Mouse (Mus musculus): ENCODE data around the gene Cdc73.

Cdc73 gene

GRCm38 (mm10) chr1:143640650-143641407 lies 61.9 kb downstream of the Cdc73 start, which contains the start of gene B3galt2:
TSS of gene B3galt2 (plus strand) at chr1:143640664.
- DNase-seq (ENCODE audit: low read depth, low spot score), result peak; percentile 5
- H3K27me3 ChIP-seq (ENCODE audit: control insufficient read depth, insufficient read depth, low read length, poor library complexity, severe bottlenecking), result no peaks in the 10 kb centered on the region
- no peaks in the 10 kb centered on the region for H3K36me3 ChIP-seq (ENCODE audit: control insufficient read depth, insufficient read depth, low read length, poor library complexity, severe bottlenecking)

- Histone ChIP-seq H3K27me3 (ENCODE audit: control insufficient read depth, insufficient read depth, low read length, poor library complexity, severe bottlenecking) (no peaks in the 10 kb centered on the region), H3K36me3 (ENCODE audit: control insufficient read depth, insufficient read depth, low read length, poor library complexity, severe bottlenecking) (0 out of 2 replicates have a peak, but pooled peaks cover 1% of the 10 kb centered on the region)
- DNase-seq (ENCODE audit: low read depth, low spot score), result no peak
Measured at GRCm38 (mm10) chr1:143632854-143633587, 69.7 kb downstream of the Cdc73 start.

GRCm38 (mm10) chr1:143632361-143632760 lies 70.3 kb downstream of the Cdc73 start:
- 0 out of 2 replicates have a peak, but pooled peaks cover 1% of the 10 kb centered on the region for H3K36me3 ChIP-seq (ENCODE audit: control insufficient read depth, insufficient read depth, low read length, poor library complexity, severe bottlenecking)
- no peaks in the 10 kb centered on the region for H3K27me3 ChIP-seq (ENCODE audit: control insufficient read depth, insufficient read depth, low read length, poor library complexity, severe bottlenecking)
- no peak for DNase-seq (ENCODE audit: low read depth, low spot score)

- Histone ChIP-seq H3K27me3 (ENCODE audit: control insufficient read depth, insufficient read depth, low read length, poor library complexity, severe bottlenecking) (no peaks in the 10 kb centered on the region), H3K36me3 (ENCODE audit: control insufficient read depth, insufficient read depth, low read length, poor library complexity, severe bottlenecking) (peaks cover 6% of the 10 kb centered on the region; the same call in 1 of the 2 replicates)
- no peak for DNase-seq (ENCODE audit: low read depth, low spot score)
Measured at GRCm38 (mm10) chr1:143631337-143631736, 71.4 kb downstream of the Cdc73 start.

GRCm38 (mm10) chr1:143622634-143623033 lies 80.1 kb downstream of the Cdc73 start:
- H3K27me3 ChIP-seq (ENCODE audit: control insufficient read depth, insufficient read depth, low read length, poor library complexity, severe bottlenecking), result no peaks in the 10 kb centered on the region
- no peak for DNase-seq (ENCODE audit: low read depth, low spot score)
- peaks cover 6% of the 10 kb centered on the region for H3K36me3 ChIP-seq (ENCODE audit: control insufficient read depth, insufficient read depth, low read length, poor library complexity, severe bottlenecking)

- H3K27me3 ChIP-seq (ENCODE audit: control insufficient read depth, insufficient read depth, low read length, poor library complexity, severe bottlenecking), result no peaks in the 10 kb centered on the region
- peaks cover 4% of the 10 kb centered on the region for H3K36me3 ChIP-seq (ENCODE audit: control insufficient read depth, insufficient read depth, low read length, poor library complexity, severe bottlenecking)
- DNase-seq (ENCODE audit: low read depth, low spot score), result no peak
Measured at GRCm38 (mm10) chr1:143621930-143622329, 80.8 kb downstream of the Cdc73 start.

GRCm38 (mm10) chr1:143619760-143620159 lies 82.9 kb downstream of the Cdc73 start:
- H3K27me3 ChIP-seq (ENCODE audit: control insufficient read depth, insufficient read depth, low read length, poor library complexity, severe bottlenecking), result no peaks in the 10 kb centered on the region
- DNase-seq (ENCODE audit: low read depth, low spot score), result no peak

GRCm38 (mm10) chr1:143612901-143613300 lies 89.8 kb downstream of the Cdc73 start:
- H3K36me3 ChIP-seq (ENCODE audit: control insufficient read depth, insufficient read depth, low read length, poor library complexity, severe bottlenecking), result peaks cover 2% of the 10 kb centered on the region; the same call in 1 of the 2 replicates
- no peak for DNase-seq (ENCODE audit: low read depth, low spot score)
- no peaks in the 10 kb centered on the region for H3K27me3 ChIP-seq (ENCODE audit: control insufficient read depth, insufficient read depth, low read length, poor library complexity, severe bottlenecking)

More at GRCm38 (mm10) chr1:143619760-143620159, 82.9 kb downstream of the Cdc73 start:
- peaks cover 2% of the 10 kb centered on the region; the same call in 1 of the 2 replicates for H3K36me3 ChIP-seq (ENCODE audit: control insufficient read depth, insufficient read depth, low read length, poor library complexity, severe bottlenecking)

GRCm38 (mm10) chr1:143608911-143609310 lies 93.8 kb downstream of the Cdc73 start:
- peaks cover 2% of the 10 kb centered on the region; the same call in 1 of the 2 replicates for H3K36me3 ChIP-seq (ENCODE audit: control insufficient read depth, insufficient read depth, low read length, poor library complexity, severe bottlenecking)
- H3K27me3 ChIP-seq (ENCODE audit: control insufficient read depth, insufficient read depth, low read length, poor library complexity, severe bottlenecking), result no peaks in the 10 kb centered on the region
- no peak for DNase-seq (ENCODE audit: low read depth, low spot score)

GRCm38 (mm10) chr1:143596864-143597263 lies 105.8 kb downstream of the Cdc73 start:
- Histone ChIP-seq H3K36me3 (ENCODE audit: control insufficient read depth, insufficient read depth, low read length, poor library complexity, severe bottlenecking) (no peaks in the 10 kb centered on the region), H3K27me3 (ENCODE audit: control insufficient read depth, insufficient read depth, low read length, poor library complexity, severe bottlenecking) (no peaks in the 10 kb centered on the region)
- no peak for DNase-seq (ENCODE audit: low read depth, low spot score)

- no peak for DNase-seq (ENCODE audit: low read depth, low spot score)
- Histone ChIP-seq H3K27me3 (ENCODE audit: control insufficient read depth, insufficient read depth, low read length, poor library complexity, severe bottlenecking) (no peaks in the 10 kb centered on the region), H3K36me3 (ENCODE audit: control insufficient read depth, insufficient read depth, low read length, poor library complexity, severe bottlenecking) (no peaks in the 10 kb centered on the region)
Measured at GRCm38 (mm10) chr1:143576824-143577543, 125.7 kb downstream of the Cdc73 start.

- H3K27me3 ChIP-seq (ENCODE audit: control insufficient read depth, insufficient read depth, low read length, poor library complexity, severe bottlenecking), result no peaks in the 10 kb centered on the region
- DNase-seq (ENCODE audit: low read depth, low spot score), result no peak
- no peaks in the 10 kb centered on the region for H3K36me3 ChIP-seq (ENCODE audit: control insufficient read depth, insufficient read depth, low read length, poor library complexity, severe bottlenecking)
Measured at GRCm38 (mm10) chr1:143558235-143558634, 144.5 kb downstream of the Cdc73 start.

- no peak for DNase-seq (ENCODE audit: low read depth, low spot score)
- Histone ChIP-seq H3K27me3 (ENCODE audit: control insufficient read depth, insufficient read depth, low read length, poor library complexity, severe bottlenecking) (no peaks in the 10 kb centered on the region), H3K36me3 (ENCODE audit: control insufficient read depth, insufficient read depth, low read length, poor library complexity, severe bottlenecking) (no peaks in the 10 kb centered on the region)
Measured at GRCm38 (mm10) chr1:143555533-143555932, 147.2 kb downstream of the Cdc73 start.

GRCm38 (mm10) chr1:143554621-143555020 lies 148.1 kb downstream of the Cdc73 start:
- no peaks in the 10 kb centered on the region for H3K36me3 ChIP-seq (ENCODE audit: control insufficient read depth, insufficient read depth, low read length, poor library complexity, severe bottlenecking)
- DNase-seq (ENCODE audit: low read depth, low spot score), result no peak
- no peaks in the 10 kb centered on the region for H3K27me3 ChIP-seq (ENCODE audit: control insufficient read depth, insufficient read depth, low read length, poor library complexity, severe bottlenecking)

Data from splenic B cell, adult 2 months (primary cell).